Mouse (Mus musculus) cerebellum, adult 9-10 months (tissue): ENCODE results near the gene Chd2.
"Not testable (repeated sequence)": the region's sequence is repeated elsewhere in the genome, so short reads cannot be mapped to it uniquely, and the experiment has no call there.

ENCODE experiments used
- DNase-seq: peaks from one replicate; pipeline ENCODE4 v3.0.0; 2022

Gene Chd2

DNA sequence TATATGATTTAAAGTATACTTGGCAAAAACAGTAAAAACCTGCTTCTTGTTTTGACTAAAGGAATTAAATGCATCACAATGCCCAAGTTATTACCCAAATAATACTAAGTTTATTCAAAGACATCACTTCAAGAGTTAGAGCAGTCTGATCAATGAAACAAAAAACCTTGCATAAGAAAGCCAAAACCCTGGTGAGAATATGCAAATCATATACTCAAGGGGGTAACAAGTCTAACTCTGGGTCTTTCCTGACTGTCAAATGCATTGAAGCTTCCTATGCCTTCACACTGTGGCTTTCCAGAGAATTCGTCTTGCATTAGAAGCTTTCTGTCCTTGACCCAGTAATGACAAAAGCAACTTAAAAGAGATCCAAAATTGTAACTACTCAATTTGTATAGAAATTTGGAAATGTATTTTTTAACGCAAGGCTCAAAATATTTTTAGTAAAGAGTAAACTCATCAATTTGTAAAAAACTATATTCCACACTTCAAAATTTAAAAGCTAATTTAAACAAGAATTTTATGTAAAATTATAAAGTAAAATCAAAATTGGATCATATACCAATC, 2.4 kb downstream of the Chd2 start:
- no peak for DNase-seq

DNA sequence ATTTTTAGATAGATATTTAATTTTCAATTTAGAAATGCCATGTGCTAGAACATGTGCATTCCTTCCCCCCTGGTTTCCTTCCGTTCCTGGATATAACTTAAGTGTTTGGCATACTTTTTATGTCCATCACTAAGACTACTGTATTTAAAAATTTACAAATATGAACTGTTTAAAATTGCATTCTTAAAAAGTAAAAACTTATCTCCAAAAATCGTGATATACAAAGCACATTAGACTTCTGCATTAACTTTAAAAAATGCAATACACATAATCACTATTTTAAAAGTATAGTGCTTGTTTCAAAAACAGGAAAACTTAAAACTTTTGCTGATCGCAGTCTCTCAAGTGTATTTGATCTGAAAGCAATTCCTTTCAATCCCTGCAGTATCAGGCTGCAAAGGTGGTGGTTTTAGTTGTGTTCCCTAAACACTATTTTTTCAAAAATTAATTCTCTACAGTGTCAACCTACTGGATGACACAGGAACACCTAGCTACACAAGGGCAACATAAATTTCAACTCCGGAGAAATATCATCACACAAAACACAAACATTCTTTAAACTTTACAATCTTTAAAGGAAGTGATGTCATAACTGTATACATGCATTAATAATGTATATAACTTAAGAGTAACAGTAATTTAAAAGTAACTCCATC, 3.1 kb downstream of the Chd2 start:
- no peak for DNase-seq

GRCm38 (mm10) chr7:73537634-73538423, 3.8 kb downstream of the Chd2 start:
- DNase-seq: peak; percentile 100

DNA sequence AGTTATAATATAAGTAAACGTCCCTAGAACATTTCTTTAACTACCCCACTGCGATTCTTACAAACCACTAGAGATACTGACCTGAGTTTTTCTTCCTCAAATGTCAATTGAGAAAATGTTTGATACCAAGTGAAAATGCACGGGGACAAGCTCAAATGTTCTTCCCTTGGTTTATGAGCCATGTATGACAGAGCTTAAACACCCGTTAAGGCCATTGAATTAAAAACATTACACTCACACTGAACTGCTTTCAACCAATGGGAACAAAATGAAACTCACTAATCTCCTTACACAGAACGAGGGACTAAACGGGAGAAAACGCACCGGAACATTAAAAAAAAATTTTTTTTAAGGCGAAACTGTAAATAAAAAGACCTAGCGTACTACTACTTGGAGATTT, 4.4 kb downstream of the Chd2 start:
- no peak for DNase-seq

DNA sequence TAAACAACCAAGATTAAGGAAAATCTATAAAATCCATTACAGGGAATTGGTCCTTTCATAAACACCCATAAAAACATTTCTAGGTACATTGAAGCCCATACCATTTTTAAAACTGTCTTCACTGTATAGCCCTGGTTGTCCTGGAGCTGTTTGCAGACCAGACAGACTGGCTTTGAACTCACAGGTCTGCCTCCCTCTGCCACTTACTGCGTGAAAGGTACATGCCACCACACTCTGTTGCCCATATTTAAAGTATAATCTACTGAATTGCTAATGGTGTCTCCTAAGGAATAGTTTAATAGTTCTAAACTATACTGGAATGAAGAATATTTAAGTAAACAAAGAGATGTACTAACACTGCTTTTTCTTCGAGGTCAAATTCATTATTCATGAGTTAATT, 5.1 kb downstream of the Chd2 start:
- no peak for DNase-seq

DNA sequence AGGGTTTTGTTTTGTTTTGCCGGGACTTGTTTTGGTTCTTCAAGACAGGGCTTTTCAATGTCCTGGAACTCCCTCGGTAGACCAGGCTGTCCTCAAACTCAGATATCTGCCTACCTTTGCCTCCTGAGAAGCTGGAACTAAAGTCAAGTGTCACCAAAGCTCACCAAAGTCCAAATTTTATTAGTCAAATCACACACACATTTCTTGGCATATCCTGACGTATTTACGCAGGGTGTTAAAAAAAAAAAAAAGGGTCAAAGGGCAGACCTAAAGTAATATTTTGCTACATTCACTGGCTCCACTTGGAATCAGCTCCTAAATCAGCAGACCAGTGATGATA, 5.8 kb downstream of the Chd2 start:
- DNase-seq: no peak

DNA sequence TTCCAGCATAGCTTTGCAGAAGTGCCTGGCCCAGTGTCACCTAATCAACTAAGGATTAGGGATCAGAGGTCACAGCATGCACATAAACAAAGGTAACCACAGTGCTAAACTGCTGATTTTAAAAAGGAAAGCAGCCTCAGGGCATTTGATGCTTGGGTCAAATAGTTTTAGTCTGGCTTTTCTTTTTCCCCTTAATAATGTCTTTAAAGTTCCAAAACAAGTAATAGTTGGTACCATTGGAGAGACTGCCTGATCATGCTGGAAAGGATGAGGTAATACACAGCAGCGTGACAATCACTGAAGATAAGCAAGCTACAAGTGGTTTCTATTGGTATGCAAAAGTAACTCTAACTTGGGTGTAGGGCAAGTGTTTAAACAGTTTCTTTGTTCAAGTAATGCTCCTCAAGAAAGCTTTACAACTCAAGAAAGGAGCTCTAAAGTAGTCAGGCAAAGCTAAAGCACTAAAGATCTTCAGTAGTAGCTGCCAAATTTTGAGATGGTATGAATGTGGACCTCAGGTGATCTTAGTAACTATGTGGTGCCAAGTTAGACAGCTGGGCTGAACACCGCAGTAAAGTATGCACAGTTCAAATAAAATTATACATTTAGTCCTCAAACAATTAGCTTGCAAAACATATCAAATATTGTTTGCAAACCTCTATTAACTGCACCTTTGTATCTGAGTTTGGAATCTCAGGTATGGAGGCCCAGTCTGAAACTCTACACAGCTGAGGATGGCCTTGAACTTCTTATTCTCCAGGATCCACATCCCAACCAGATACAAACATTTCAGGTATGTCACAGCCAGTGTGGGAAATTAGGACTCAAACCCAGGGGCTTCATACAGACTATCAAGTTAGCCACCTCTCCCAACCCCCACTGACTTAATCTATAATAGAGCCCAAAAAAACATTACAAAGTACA, 6.4 kb downstream of the Chd2 start:
- no peak for DNase-seq

DNA sequence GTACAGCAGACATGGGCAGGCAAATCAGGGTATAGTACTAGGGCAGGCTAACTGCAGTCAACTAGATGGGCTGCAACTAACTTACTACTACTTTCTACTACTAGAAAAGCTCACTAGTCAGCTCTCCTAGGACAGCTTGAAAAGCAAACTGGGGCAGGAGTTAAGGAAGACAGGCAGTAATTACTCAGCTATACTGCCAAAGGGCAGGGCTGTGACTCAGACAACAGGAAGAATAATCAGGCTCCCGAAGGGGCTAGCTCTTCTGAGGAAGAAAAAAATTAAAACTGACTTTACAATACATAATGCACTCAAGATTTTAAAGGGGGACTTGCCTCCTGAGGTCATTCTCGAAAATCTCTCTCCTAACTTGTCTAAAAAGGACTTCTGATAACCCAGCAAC, 8.2 kb downstream of the Chd2 start:
- DNase-seq: no peak

- DNase-seq: no peak
Measured at GRCm38 (mm10) chr7:73532916-73533315, 8.7 kb downstream of the Chd2 start.

DNA sequence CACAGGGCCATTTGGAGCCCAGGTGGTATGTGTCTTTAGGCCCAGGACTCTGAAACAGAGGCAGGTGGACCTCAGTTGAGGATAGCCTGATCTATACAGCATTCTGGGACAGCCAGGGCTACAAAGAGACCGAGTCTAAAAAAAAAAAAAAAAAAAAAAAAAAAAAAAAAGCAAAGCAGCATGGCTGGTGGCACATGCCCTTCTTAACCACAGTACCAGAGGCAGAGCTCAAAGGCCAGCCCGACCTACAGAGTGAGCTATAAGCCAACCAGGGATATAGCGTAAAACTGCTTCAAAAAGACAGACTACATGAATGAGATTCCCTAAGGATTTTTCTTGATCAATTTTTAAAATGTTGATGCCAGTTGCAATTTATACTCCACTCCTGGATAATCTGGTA, 9.5 kb downstream of the Chd2 start:
- no peak for DNase-seq

- DNase-seq: no peak
Measured at GRCm38 (mm10) chr7:73531506-73532093, 10.0 kb downstream of the Chd2 start.

DNA sequence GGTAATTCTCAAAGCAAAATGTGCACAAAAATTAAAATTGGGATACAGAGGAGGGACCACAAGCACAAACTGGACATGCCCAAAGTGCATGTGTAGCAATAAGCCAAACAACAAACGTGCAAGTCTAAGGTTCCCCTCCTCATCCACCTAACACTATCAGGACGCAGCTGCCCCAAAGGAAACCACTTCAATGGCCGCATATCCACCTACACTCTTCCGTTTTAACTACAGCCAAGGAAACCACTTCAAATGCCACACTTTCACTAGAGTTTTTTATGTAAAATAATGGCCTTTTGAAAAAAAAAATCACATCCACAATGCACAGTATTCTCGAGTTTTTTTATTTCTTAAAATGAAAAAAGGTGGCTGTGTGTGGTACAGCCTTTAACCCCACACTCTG, 10.8 kb downstream of the Chd2 start:
- DNase-seq: no peak

DNA sequence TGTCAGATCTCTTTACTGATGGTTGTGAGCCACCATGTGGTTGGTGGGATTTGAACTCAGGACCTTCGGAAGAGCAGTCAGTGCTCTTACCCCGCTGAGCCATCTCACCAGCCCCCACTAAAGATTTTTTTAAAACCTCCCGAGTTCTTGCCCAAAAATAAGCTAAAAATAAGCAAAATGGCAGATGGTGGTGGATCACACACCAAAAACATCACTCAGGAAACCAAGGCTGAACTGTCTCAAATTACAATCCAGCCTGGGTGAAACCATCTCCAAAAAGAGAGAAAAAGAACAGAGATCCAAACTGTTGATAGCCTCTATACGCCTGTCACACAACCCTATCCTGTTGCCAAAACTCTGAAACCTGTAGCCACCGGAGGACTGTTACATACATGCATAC, 11.5 kb downstream of the Chd2 start:
- no peak for DNase-seq

DNA sequence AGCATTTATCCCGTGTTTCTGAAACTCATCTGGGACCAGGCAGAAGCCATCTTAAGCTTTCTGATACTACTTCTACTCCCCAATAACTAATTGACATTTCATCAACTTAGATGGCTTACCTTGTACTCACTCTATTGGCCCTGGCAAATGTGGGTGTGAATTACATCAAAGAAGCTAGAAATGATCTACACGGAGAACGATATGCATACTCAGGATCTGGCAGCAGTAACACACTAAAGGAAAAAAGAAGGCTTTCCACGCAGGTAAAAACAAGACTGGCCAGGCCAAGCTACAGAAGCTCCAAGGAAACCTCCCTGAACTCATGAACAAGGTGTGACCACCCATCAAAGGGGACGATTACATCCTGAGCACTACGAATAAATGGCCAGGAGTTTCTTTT, 12.4 kb downstream of the Chd2 start:
- DNase-seq: no peak

DNA sequence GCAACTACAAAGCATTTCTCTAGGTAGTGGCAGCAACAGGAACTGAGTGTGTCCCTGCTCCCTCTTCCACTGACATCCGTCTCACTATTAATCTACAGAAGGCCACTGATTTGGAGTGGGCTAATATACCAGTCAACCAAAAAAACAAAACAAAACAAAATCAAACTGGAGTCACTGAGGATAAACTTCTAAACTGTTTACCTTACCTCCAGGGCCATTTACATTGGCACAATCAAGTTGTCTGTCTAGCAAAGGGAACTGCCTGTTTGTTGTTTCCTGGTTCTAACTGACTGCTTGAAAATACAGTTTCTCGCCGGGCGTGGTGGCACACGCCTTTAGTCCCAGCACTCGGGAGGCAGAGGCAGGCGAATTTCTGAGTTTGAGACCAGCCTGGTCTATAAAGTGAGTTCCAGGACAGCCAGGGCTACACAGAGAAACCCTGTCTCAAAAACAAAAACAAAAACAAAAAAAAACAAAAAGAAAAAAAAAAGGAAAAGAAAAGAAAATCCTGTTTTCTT, 13.2 kb downstream of the Chd2 start:
- DNase-seq: not testable (repeated sequence)

GRCm38 (mm10) chr7:73527225-73527624, 14.4 kb downstream of the Chd2 start:
- no peak for DNase-seq

DNA sequence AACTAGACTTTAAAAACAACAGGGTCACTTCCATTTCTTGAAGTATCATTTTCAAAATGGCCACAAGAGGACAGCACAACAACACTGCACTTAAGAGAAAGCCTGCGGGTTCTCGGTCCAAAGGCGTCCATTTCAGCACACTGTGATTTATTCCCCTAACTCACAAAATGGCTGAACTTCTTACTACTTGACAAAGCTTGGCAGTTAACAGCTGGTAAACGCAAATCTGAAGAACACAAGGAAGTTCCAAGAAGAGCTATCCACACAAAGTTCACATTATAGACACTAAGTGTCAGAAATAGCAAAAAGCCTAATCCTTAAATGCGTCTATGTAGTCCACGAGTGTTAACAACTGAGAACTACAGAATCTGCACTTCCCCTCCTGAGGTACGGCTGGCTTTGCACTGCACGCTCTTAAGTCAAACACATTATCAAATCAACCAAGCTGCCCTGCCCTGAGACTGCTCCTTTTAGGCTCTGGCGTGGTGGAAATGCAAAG, 17.1 kb downstream of the Chd2 start:
- peak; percentile 85 for DNase-seq

DNA sequence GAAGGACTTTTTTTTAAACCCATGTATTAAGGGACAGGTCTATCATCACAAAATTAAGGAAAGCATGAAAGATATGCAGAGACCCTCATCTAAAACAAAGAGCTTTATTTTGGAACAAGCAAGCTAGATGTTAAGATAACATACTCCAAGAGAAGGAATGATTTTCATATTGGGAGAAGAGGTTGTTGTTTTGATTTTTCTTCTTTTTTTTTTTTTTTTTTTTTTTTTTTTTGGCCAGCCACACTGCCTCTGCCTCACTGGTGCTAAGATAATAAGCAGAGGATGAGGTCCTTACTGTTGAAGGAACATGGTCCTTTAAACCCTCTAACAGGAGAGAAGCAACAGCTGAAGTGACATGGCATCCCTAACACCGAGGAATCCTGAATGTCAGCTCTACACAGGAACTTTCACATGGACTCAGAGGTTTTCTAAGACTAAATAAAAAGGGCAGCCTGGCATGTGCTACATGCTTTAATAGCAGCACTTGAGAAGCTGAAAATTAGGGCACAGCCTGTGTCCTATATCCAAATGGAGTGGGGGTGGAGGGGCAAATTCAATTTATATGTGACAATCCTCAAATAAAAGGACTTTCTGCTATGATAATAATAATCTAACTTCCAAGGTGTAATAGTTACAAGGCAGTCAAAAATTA, 17.9 kb downstream of the Chd2 start:
- DNase-seq: no peak

- DNase-seq: no peak
Measured at GRCm38 (mm10) chr7:73523183-73523582, 18.4 kb downstream of the Chd2 start.

- DNase-seq: no peak
Measured at GRCm38 (mm10) chr7:73521277-73522193, 20.1 kb downstream of the Chd2 start.

- no peak for DNase-seq
Measured at GRCm38 (mm10) chr7:73520231-73520630, 21.4 kb downstream of the Chd2 start.
